In genomic region chrX:152326996-152327688, GRCm38 (mm10) we compare ENCODE assay signal across 8 mouse cellular contexts. TPM values are rescaled to one million over a fixed set of nuclear protein-coding genes. Genes with fewer than 3 reads are reported as not detected.
A peak's percentile ranks its signal among the peaks of the same experiment; 100 is the strongest.
DNase-seq lines count a peak whose midpoint lies in the region; ATAC-seq and TF ChIP-seq lines count a peak whose summit lies in the region.

Gene Kantr, minus strand, starts transcription at chrX:152327495.

- peak; percentile 81 for DNase-seq in Muller cell, postnatal 12 days (ENCODE audit: inconsistent ontology term)
- DNase-seq in cerebellum, adult 8-10 months, result peak; percentile 74
- peak; percentile 89 for DNase-seq in forebrain, postnatal 0 days
- DNase-seq in heart, postnatal 36 days, result peak; percentile 70 to 71
- peak; percentile 79 to 87 for DNase-seq in layer of hippocampus, adult 18-20 months (ENCODE audit: low spot score in 2 of 2)
- peak; percentile 83 to 86 for DNase-seq in lung, adult 18-20 months
- peak; percentile 83 for DNase-seq in testis, postnatal 14 days (ENCODE audit: low spot score)

- WGBS in forebrain, postnatal 0 days, result 19% methylated on average over 29 of the region's 29 CpGs
- 11% methylated on average over 29 of the region's 29 CpGs for WGBS in neural tube, embryonic 14.5 days

- peak within 1 kb of the TSS; percentile 75 for H3K9ac ChIP-seq in forebrain, postnatal 0 days
- peak within 1 kb of the TSS; percentile 60 for H3K9ac ChIP-seq in neural tube, embryonic 14.5 days (replicated peaks; ENCODE audit: low read depth, low read length)

- H3K4me1 ChIP-seq in forebrain, postnatal 0 days (ENCODE audit: insufficient read depth), result no peaks in the 10 kb centered on the region
- no peaks in the 10 kb centered on the region for H3K4me1 ChIP-seq in neural tube, embryonic 14.5 days (ENCODE audit: control insufficient read depth, insufficient read depth, low read length)

- H3K27me3 ChIP-seq in forebrain, postnatal 0 days (ENCODE audit: insufficient read depth, low read length), result no peaks in the 10 kb centered on the region
- no peaks in the 10 kb centered on the region for H3K27me3 ChIP-seq in neural tube, embryonic 14.5 days (ENCODE audit: control insufficient read depth, insufficient read depth, low read length)

- no peaks in the 10 kb centered on the region for H3K9me3 ChIP-seq in forebrain, postnatal 0 days (ENCODE audit: low read length)
- no peaks in the 10 kb centered on the region for H3K9me3 ChIP-seq in neural tube, embryonic 14.5 days (ENCODE audit: control insufficient read depth, low read length)

- no peak for TF ChIP-seq CTCF in forebrain, postnatal 0 days (IDR thresholded peaks at IDR 0.05; ENCODE audit: low read depth)

- intact Hi-C loops in heart, postnatal 36 days (cut with DNase I), result loop anchor here (10.0 kb wide), 2 partner anchors 192 to 312 kb away; partner anchors contain the start of genes Ribc1 and Smc1a

- H3K4me3 ChIP-seq in forebrain, postnatal 0 days (ENCODE audit: low read depth, low read length), result peak within 1 kb of the TSS; percentile 53
- peak within 1 kb of the TSS; percentile 47 for H3K4me3 ChIP-seq in neural tube, embryonic 14.5 days (ENCODE audit: low read depth, low read length)

- H3K27ac ChIP-seq in forebrain, postnatal 0 days (ENCODE audit: low read depth, low read length), result peak within 1 kb of the TSS; percentile 82
- peak within 1 kb of the TSS; percentile 71 for H3K27ac ChIP-seq in neural tube, embryonic 14.5 days (ENCODE audit: low read depth, low read length)

- peak within 1 kb of the TSS; percentile 50 for H3K4me2 ChIP-seq in forebrain, postnatal 0 days (ENCODE audit: low read depth)
- peak within 1 kb of the TSS; percentile 50 for H3K4me2 ChIP-seq in neural tube, embryonic 14.5 days (ENCODE audit: low read depth, low read length)

- H3K36me3 ChIP-seq in forebrain, postnatal 0 days (ENCODE audit: insufficient read depth), result no peaks in the 10 kb centered on the region
- no peaks in the 10 kb centered on the region for H3K36me3 ChIP-seq in neural tube, embryonic 14.5 days (ENCODE audit: control insufficient read depth, insufficient read depth, low read length)

- ATAC-seq in forebrain, postnatal 0 days, result peak; percentile 100
- peak; percentile 100 for ATAC-seq in neural tube, embryonic 14.5 days (ENCODE audit: low read depth)

RNA-seq across cellular contexts. Expression of gene Kantr, which starts in this region (rescaled TPM):
- 14.2 and 20.8 TPM in 2 replicates for total RNA-seq in forebrain, postnatal 0 days (2014; rRNA removed)
- polyA plus RNA-seq in forebrain, postnatal 0 days (2015; fragmentation: Nextera tagmentation; extraction: Ambion mirVana), result 22.4 and 30.2 TPM in 2 replicates
- total RNA-seq in heart, postnatal 36 days (2021), result 1 to 10 TPM; 2.7 to 3.7 TPM
- total RNA-seq in layer of hippocampus, adult 18-20 months (2021), result 10 to 100 TPM; 51.1 to 55.2 TPM
- 33.4 and 38.9 TPM in 2 replicates for polyA plus RNA-seq in neural tube, embryonic 14.5 days (2014; fragmentation: Nextera tagmentation; extraction: Ambion mirVana)

Comparison
In these comparisons a context has a peak if more than half of its experiments do, and no peak if none do; other contexts are left out.
1. Peak in every context shown above with its lines: DNase-seq, ATAC-seq, H3K4me3 ChIP-seq and H3K27ac ChIP-seq.